In genomic region chrX:100621366-100621765, GRCm38 (mm10) we compare ENCODE assay signal across 24 mouse cellular contexts. TPM values are rescaled to one million over a fixed set of nuclear protein-coding genes. Genes with fewer than 3 reads are reported as not detected.
DNase-seq lines count a peak whose midpoint lies in the region; ATAC-seq and TF ChIP-seq lines count a peak whose summit lies in the region.
"Had no signal": no experiment of that assay in that cellular context is flagged by ENCODE, and none has a peak within 500 bp of the region (broad histone marks: within the 10 kb centered on the region; RNA-seq: fewer than 3 reads in every experiment).

No protein-coding gene starts in this region.

- no peak for ATAC-seq in forebrain, postnatal 0 days
- no peak for ATAC-seq in forebrain, embryonic 11.5 days (replicated peaks; ENCODE audit: low FRiP score)
- ATAC-seq in kidney, postnatal 0 days (replicated peaks; ENCODE audit: low FRiP score, low read depth) = no peak
- no peak for ATAC-seq in kidney, embryonic 16.5 days (ENCODE audit: low FRiP score, low TSS enrichment)
- no peak for ATAC-seq in midbrain, embryonic 14.5 days (ENCODE audit: low FRiP score, low TSS enrichment)
- ATAC-seq in erythroid progenitor cell, adult 5-6 weeks (replicated peaks; ENCODE audit: low FRiP score, poor library complexity, severe bottlenecking) = no peak

- H3K4me3 ChIP-seq in forebrain, postnatal 0 days (ENCODE audit: low read depth, low read length) = no peak overlapping the region
- H3K4me3 ChIP-seq in forebrain, embryonic 11.5 days (ENCODE audit: low read depth, low read length) = no peak overlapping the region
- no peak overlapping the region for H3K4me3 ChIP-seq in kidney, postnatal 0 days (replicated peaks; ENCODE audit: low read depth, low read length)
- no peak overlapping the region for H3K4me3 ChIP-seq in kidney, embryonic 16.5 days (ENCODE audit: low read length)
- no peak overlapping the region for H3K4me3 ChIP-seq in midbrain, embryonic 14.5 days (replicated peaks; ENCODE audit: low read depth, low read length)
- H3K4me3 ChIP-seq in midbrain, embryonic 10.5 days = no peak overlapping the region
- H3K4me3 ChIP-seq: embryonic facial prominence, embryonic 13.5 days; forebrain, embryonic 12.5 days; hindbrain, embryonic 10.5 days had no signal

- peak; percentile 32 for TF ChIP-seq CTCF in forebrain, postnatal 0 days (IDR thresholded peaks at IDR 0.05; ENCODE audit: low read depth)
- peak; percentile 46; the same call in 1 of the 2 replicates for TF ChIP-seq CTCF in kidney, postnatal 0 days (IDR thresholded peaks at IDR 0.05; ENCODE audit: low read depth)

- H3K9ac ChIP-seq in forebrain, postnatal 0 days = no peak overlapping the region
- H3K9ac ChIP-seq in forebrain, embryonic 11.5 days (ENCODE audit: low read length) = no peak overlapping the region
- no peak overlapping the region for H3K9ac ChIP-seq in kidney, postnatal 0 days (ENCODE audit: low read depth, low read length)
- H3K9ac ChIP-seq in kidney, embryonic 16.5 days (replicated peaks; ENCODE audit: low read length) = no peak overlapping the region
- H3K9ac ChIP-seq in midbrain, embryonic 14.5 days (replicated peaks; ENCODE audit: low read length) = no peak overlapping the region
- H3K9ac ChIP-seq: embryonic facial prominence, embryonic 13.5 days; forebrain, embryonic 12.5 days had no signal

- peaks cover 4% of the 10 kb centered on the region; the same call in 1 of the 2 replicates for H3K4me1 ChIP-seq in forebrain, postnatal 0 days (ENCODE audit: insufficient read depth)
- H3K4me1 ChIP-seq in forebrain, embryonic 11.5 days (replicated peaks; ENCODE audit: control insufficient read depth, insufficient read depth, low read length) = no peaks in the 10 kb centered on the region
- H3K4me1 ChIP-seq in kidney, postnatal 0 days (replicated peaks; ENCODE audit: insufficient read depth, low read length) = no peaks in the 10 kb centered on the region
- H3K4me1 ChIP-seq in kidney, embryonic 16.5 days (ENCODE audit: insufficient read depth, low read length) = no peaks in the 10 kb centered on the region
- no peaks in the 10 kb centered on the region for H3K4me1 ChIP-seq in midbrain, embryonic 14.5 days (ENCODE audit: control insufficient read depth, insufficient read depth, low read length)
- H3K4me1 ChIP-seq in midbrain, embryonic 10.5 days = peaks cover 6% of the 10 kb centered on the region
- H3K4me1 ChIP-seq: embryonic facial prominence, embryonic 13.5 days; forebrain, embryonic 12.5 days had no signal

- no peak overlapping the region for H3K4me2 ChIP-seq in forebrain, postnatal 0 days (ENCODE audit: low read depth)
- H3K4me2 ChIP-seq in forebrain, embryonic 11.5 days (ENCODE audit: low read depth, low read length, severe bottlenecking) = no peak overlapping the region
- H3K4me2 ChIP-seq in kidney, postnatal 0 days (ENCODE audit: low read length) = no peak overlapping the region
- H3K4me2 ChIP-seq in kidney, embryonic 16.5 days (replicated peaks; ENCODE audit: low read depth, low read length) = no peak overlapping the region
- H3K4me2 ChIP-seq in midbrain, embryonic 14.5 days (ENCODE audit: low read length) = no peak overlapping the region
- H3K4me2 ChIP-seq: embryonic facial prominence, embryonic 13.5 days; forebrain, embryonic 12.5 days; midbrain, embryonic 11.5 days had no signal

- peaks cover 9% of the 10 kb centered on the region; the same call in 1 of the 2 replicates for H3K36me3 ChIP-seq in forebrain, postnatal 0 days (ENCODE audit: insufficient read depth)
- no peaks in the 10 kb centered on the region for H3K36me3 ChIP-seq in forebrain, embryonic 11.5 days (ENCODE audit: control insufficient read depth, insufficient read depth, low read length)
- no peaks in the 10 kb centered on the region for H3K36me3 ChIP-seq in kidney, postnatal 0 days (ENCODE audit: insufficient read depth, low read length)
- H3K36me3 ChIP-seq in kidney, embryonic 16.5 days (ENCODE audit: insufficient read depth, low read length) = peaks cover 10% of the 10 kb centered on the region; the same call in 1 of the 2 replicates
- peaks cover 8% of the 10 kb centered on the region for H3K36me3 ChIP-seq in midbrain, embryonic 14.5 days (ENCODE audit: control insufficient read depth, insufficient read depth, low read length)
- H3K36me3 ChIP-seq in midbrain, embryonic 10.5 days = peaks cover 20% of the 10 kb centered on the region

- WGBS in forebrain, postnatal 0 days = 64% methylated on average over 2 of the region's 2 CpGs
- WGBS in forebrain, embryonic 11.5 days = 79% methylated on average over 2 of the region's 2 CpGs
- WGBS in kidney, postnatal 0 days = 59% methylated on average over 2 of the region's 2 CpGs
- WGBS in kidney, embryonic 16.5 days = 58% methylated on average over 2 of the region's 2 CpGs
- WGBS in midbrain, embryonic 14.5 days = 75% methylated on average over 2 of the region's 2 CpGs
- WGBS in midbrain, embryonic 10.5 days = 84% methylated on average over 2 of the region's 2 CpGs

- H3K9me3 ChIP-seq in forebrain, postnatal 0 days (ENCODE audit: low read length) = no peaks in the 10 kb centered on the region
- no peaks in the 10 kb centered on the region for H3K9me3 ChIP-seq in forebrain, embryonic 11.5 days (ENCODE audit: control insufficient read depth, low read length)
- H3K9me3 ChIP-seq in kidney, postnatal 0 days (replicated peaks; ENCODE audit: low read length) = no peaks in the 10 kb centered on the region
- no peaks in the 10 kb centered on the region for H3K9me3 ChIP-seq in kidney, embryonic 16.5 days (ENCODE audit: low read length)
- H3K9me3 ChIP-seq in midbrain, embryonic 14.5 days (ENCODE audit: control insufficient read depth, low read length) = no peaks in the 10 kb centered on the region
- 0 out of 2 replicates have a peak, but pooled peaks cover 2% of the 10 kb centered on the region for H3K9me3 ChIP-seq in midbrain, embryonic 10.5 days (replicated peaks)
- H3K9me3 ChIP-seq: embryonic facial prominence, embryonic 13.5 days; forebrain, embryonic 12.5 days; hindbrain, embryonic 10.5 days had no signal

- H3K27me3 ChIP-seq in forebrain, postnatal 0 days (ENCODE audit: insufficient read depth, low read length) = no peaks in the 10 kb centered on the region
- no peaks in the 10 kb centered on the region for H3K27me3 ChIP-seq in forebrain, embryonic 11.5 days (ENCODE audit: control insufficient read depth, insufficient read depth, low read length)
- H3K27me3 ChIP-seq in kidney, postnatal 0 days (ENCODE audit: insufficient read depth, low read length) = no peaks in the 10 kb centered on the region
- H3K27me3 ChIP-seq in kidney, embryonic 16.5 days (ENCODE audit: insufficient read depth, low read length) = peaks cover 4% of the 10 kb centered on the region; the same call in 1 of the 2 replicates
- H3K27me3 ChIP-seq in midbrain, embryonic 14.5 days (ENCODE audit: control insufficient read depth, insufficient read depth, low read length) = no peaks in the 10 kb centered on the region
- peaks cover 74% of the 10 kb centered on the region for H3K27me3 ChIP-seq in midbrain, embryonic 10.5 days (ENCODE audit: low read depth, poor library complexity, severe bottlenecking)

- no peak overlapping the region for H3K27ac ChIP-seq in forebrain, postnatal 0 days (ENCODE audit: low read depth, low read length)
- H3K27ac ChIP-seq in forebrain, embryonic 11.5 days (ENCODE audit: low read depth, low read length) = no peak overlapping the region
- H3K27ac ChIP-seq in kidney, postnatal 0 days = no peak overlapping the region
- no peak overlapping the region for H3K27ac ChIP-seq in kidney, embryonic 16.5 days (ENCODE audit: low read length)
- H3K27ac ChIP-seq in midbrain, embryonic 14.5 days (replicated peaks; ENCODE audit: low read depth, low read length) = no peak overlapping the region
- H3K27ac ChIP-seq in midbrain, embryonic 10.5 days (replicated peaks) = no peak overlapping the region
- H3K27ac ChIP-seq: embryonic facial prominence, embryonic 13.5 days; forebrain, embryonic 12.5 days; hindbrain, embryonic 10.5 days had no signal

- DNase-seq in forebrain, postnatal 0 days = peak; percentile 16
- no peak for DNase-seq in forebrain, embryonic 11.5 days (ENCODE audit: low spot score)
- peak; percentile 22 for DNase-seq in kidney, postnatal 0 days (ENCODE audit: low spot score)
- peak; percentile 37 for DNase-seq in midbrain, embryonic 14.5 days
- no peak for DNase-seq in midbrain, embryonic 10.5 days (ENCODE audit: low spot score)
- DNase-seq in kidney, postnatal 36 days = peak; percentile 26 to 44
- DNase-seq: adrenal gland, postnatal 36 days; cerebellum, postnatal 25 days; gastrocnemius, postnatal 10 days had no signal

RNA-seq across cellular contexts. Expression of gene Kif4, which starts 4.2 kb away (rescaled TPM):
- total RNA-seq in forebrain, postnatal 0 days (2014; rRNA removed) = 6.4 and 6.7 TPM in 2 replicates
- polyA plus RNA-seq in forebrain, postnatal 0 days (2015; fragmentation: Nextera tagmentation; extraction: Ambion mirVana) = 3.1 and 3.8 TPM in 2 replicates
- 59.5 and 63.2 TPM in 2 replicates for polyA plus RNA-seq in forebrain, embryonic 11.5 days (2014; fragmentation: Nextera tagmentation; extraction: Ambion mirVana)
- polyA plus RNA-seq in kidney, postnatal 0 days (2015; fragmentation: Nextera tagmentation; extraction: Ambion mirVana) = 10.1 and 11.2 TPM in 2 replicates
- polyA plus RNA-seq in kidney, embryonic 16.5 days (2015; fragmentation: Nextera tagmentation; extraction: Ambion mirVana) = 30.5 and 32.0 TPM in 2 replicates
- 3.4 and 8.6 TPM in 2 replicates for polyA plus RNA-seq in midbrain, embryonic 14.5 days (2014; fragmentation: Nextera tagmentation; extraction: Ambion mirVana)
- 45.7 and 48.1 TPM in 2 replicates for polyA plus RNA-seq in midbrain, embryonic 10.5 days (2016; fragmentation: Nextera tagmentation; extraction: Ambion mirVana)
- total RNA-seq in erythroid progenitor cell, adult 5-6 weeks (2015; ENCODE audit: low replicate concordance) = 137 and 151 TPM in 2 replicates
- total RNA-seq in erythroid progenitor cell, adult 5-6 weeks (2017; ENCODE audit: low replicate concordance) = 205 and 247 TPM in 2 replicates

RNA-seq across cellular contexts. Expression of gene Pdzd11, which starts 5.0 kb away (rescaled TPM):
- total RNA-seq in forebrain, postnatal 0 days (2014; rRNA removed) = 39.2 and 41.2 TPM in 2 replicates
- 80.8 and 83.8 TPM in 2 replicates for polyA plus RNA-seq in forebrain, postnatal 0 days (2015; fragmentation: Nextera tagmentation; extraction: Ambion mirVana)
- 134 and 138 TPM in 2 replicates for polyA plus RNA-seq in forebrain, embryonic 11.5 days (2014; fragmentation: Nextera tagmentation; extraction: Ambion mirVana)
- 92.4 and 94.4 TPM in 2 replicates for polyA plus RNA-seq in kidney, postnatal 0 days (2015; fragmentation: Nextera tagmentation; extraction: Ambion mirVana)
- polyA plus RNA-seq in kidney, embryonic 16.5 days (2015; fragmentation: Nextera tagmentation; extraction: Ambion mirVana) = 106 and 115 TPM in 2 replicates
- 111 and 122 TPM in 2 replicates for polyA plus RNA-seq in midbrain, embryonic 14.5 days (2014; fragmentation: Nextera tagmentation; extraction: Ambion mirVana)
- 143 and 153 TPM in 2 replicates for polyA plus RNA-seq in midbrain, embryonic 10.5 days (2016; fragmentation: Nextera tagmentation; extraction: Ambion mirVana)
- 84.3 and 91.5 TPM in 2 replicates for total RNA-seq in erythroid progenitor cell, adult 5-6 weeks (2015; ENCODE audit: low replicate concordance)
- 49.3 and 52.7 TPM in 2 replicates for total RNA-seq in erythroid progenitor cell, adult 5-6 weeks (2017; ENCODE audit: low replicate concordance)

RNA-seq across cellular contexts. Expression of gene Arr3, which starts 16.1 kb away (rescaled TPM):
- not detected in 2 replicates for total RNA-seq in forebrain, postnatal 0 days (2014; rRNA removed)
- polyA plus RNA-seq in forebrain, postnatal 0 days (2015; fragmentation: Nextera tagmentation; extraction: Ambion mirVana) = 0.23 TPM in 1 of 2 replicates, not detected in the other
- 0.23 TPM in 1 of 2 replicates, not detected in the other for polyA plus RNA-seq in forebrain, embryonic 11.5 days (2014; fragmentation: Nextera tagmentation; extraction: Ambion mirVana)
- not detected in 2 replicates for polyA plus RNA-seq in kidney, postnatal 0 days (2015; fragmentation: Nextera tagmentation; extraction: Ambion mirVana)
- not detected in 2 replicates for polyA plus RNA-seq in kidney, embryonic 16.5 days (2015; fragmentation: Nextera tagmentation; extraction: Ambion mirVana)
- polyA plus RNA-seq in midbrain, embryonic 14.5 days (2014; fragmentation: Nextera tagmentation; extraction: Ambion mirVana) = not detected in 2 replicates
- not detected in 2 replicates for polyA plus RNA-seq in midbrain, embryonic 10.5 days (2016; fragmentation: Nextera tagmentation; extraction: Ambion mirVana)
- total RNA-seq in erythroid progenitor cell, adult 5-6 weeks (2015; ENCODE audit: low replicate concordance) = not detected in 2 replicates
- not detected in 2 replicates for total RNA-seq in erythroid progenitor cell, adult 5-6 weeks (2017; ENCODE audit: low replicate concordance)
- total RNA-seq: adrenal gland, postnatal 36 days; ES-E14; gastrocnemius, postnatal 10 days; layer of hippocampus, postnatal 10 days; liver, adult 2 months had no signal
- polyA plus RNA-seq: C2C12; embryonic facial prominence, embryonic 13.5 days; forebrain, embryonic 12.5 days; hindbrain, embryonic 10.5 days; intestine, embryonic 14.5 days; liver, adult 2 months; lung, embryonic 16.5 days; midbrain, embryonic 11.5 days; stomach, embryonic 14.5 days; thymus, postnatal 0 days had no signal

RNA-seq across cellular contexts. Expression of gene P2ry4, which starts 26.7 kb away (rescaled TPM):
- total RNA-seq in forebrain, postnatal 0 days (2014; rRNA removed) = not detected in 2 replicates
- polyA plus RNA-seq in forebrain, postnatal 0 days (2015; fragmentation: Nextera tagmentation; extraction: Ambion mirVana) = not detected in 2 replicates
- polyA plus RNA-seq in forebrain, embryonic 11.5 days (2014; fragmentation: Nextera tagmentation; extraction: Ambion mirVana) = not detected in 2 replicates
- polyA plus RNA-seq in kidney, postnatal 0 days (2015; fragmentation: Nextera tagmentation; extraction: Ambion mirVana) = not detected in 2 replicates
- polyA plus RNA-seq in kidney, embryonic 16.5 days (2015; fragmentation: Nextera tagmentation; extraction: Ambion mirVana) = not detected in 2 replicates
- not detected in 2 replicates for polyA plus RNA-seq in midbrain, embryonic 14.5 days (2014; fragmentation: Nextera tagmentation; extraction: Ambion mirVana)
- not detected in 2 replicates for polyA plus RNA-seq in midbrain, embryonic 10.5 days (2016; fragmentation: Nextera tagmentation; extraction: Ambion mirVana)
- total RNA-seq in erythroid progenitor cell, adult 5-6 weeks (2015; ENCODE audit: low replicate concordance) = not detected in 2 replicates
- not detected in 2 replicates for total RNA-seq in erythroid progenitor cell, adult 5-6 weeks (2017; ENCODE audit: low replicate concordance)
- total RNA-seq: adrenal gland, postnatal 36 days; ES-E14; left cerebral cortex, postnatal 25 days had no signal
- polyA plus RNA-seq: C2C12; embryonic facial prominence, embryonic 13.5 days; forebrain, embryonic 12.5 days; hindbrain, embryonic 10.5 days; lung, embryonic 16.5 days; midbrain, embryonic 11.5 days; stomach, embryonic 14.5 days; thymus, postnatal 0 days had no signal

RNA-seq across cellular contexts. Expression of gene Awat1, which starts 49.3 kb away (rescaled TPM):
- not detected in 2 replicates for total RNA-seq in forebrain, postnatal 0 days (2014; rRNA removed)
- polyA plus RNA-seq in forebrain, postnatal 0 days (2015; fragmentation: Nextera tagmentation; extraction: Ambion mirVana) = not detected in 2 replicates
- polyA plus RNA-seq in forebrain, embryonic 11.5 days (2014; fragmentation: Nextera tagmentation; extraction: Ambion mirVana) = not detected in 2 replicates
- not detected in 2 replicates for polyA plus RNA-seq in kidney, postnatal 0 days (2015; fragmentation: Nextera tagmentation; extraction: Ambion mirVana)
- polyA plus RNA-seq in kidney, embryonic 16.5 days (2015; fragmentation: Nextera tagmentation; extraction: Ambion mirVana) = not detected in 2 replicates
- polyA plus RNA-seq in midbrain, embryonic 14.5 days (2014; fragmentation: Nextera tagmentation; extraction: Ambion mirVana) = not detected in 2 replicates
- not detected in 2 replicates for polyA plus RNA-seq in midbrain, embryonic 10.5 days (2016; fragmentation: Nextera tagmentation; extraction: Ambion mirVana)
- not detected in 2 replicates for total RNA-seq in erythroid progenitor cell, adult 5-6 weeks (2015; ENCODE audit: low replicate concordance)
- 0.64 TPM in 1 of 2 replicates, not detected in the other for total RNA-seq in erythroid progenitor cell, adult 5-6 weeks (2017; ENCODE audit: low replicate concordance)
- total RNA-seq: adrenal gland, postnatal 36 days; ES-E14; gastrocnemius, postnatal 10 days; layer of hippocampus, postnatal 10 days; left cerebral cortex, postnatal 25 days; liver, adult 2 months had no signal
- polyA plus RNA-seq: C2C12; embryonic facial prominence, embryonic 13.5 days; forebrain, embryonic 12.5 days; hindbrain, embryonic 10.5 days; intestine, embryonic 14.5 days; liver, adult 2 months; lung, embryonic 16.5 days; midbrain, embryonic 11.5 days; stomach, embryonic 14.5 days; thymus, postnatal 0 days had no signal

Comparison
In these comparisons a context has a peak if more than half of its experiments do, and no peak if none do; other contexts are left out.
1. DNase-seq: peak in forebrain, postnatal 0 days (single experiment), kidney, postnatal 0 days (single experiment), midbrain, embryonic 14.5 days (single experiment) and kidney, postnatal 36 days (2 of 2); none in forebrain, embryonic 11.5 days (single experiment) and midbrain, embryonic 10.5 days (single experiment).